Mouse (Mus musculus) erythroblast, embryonic 14.5 days (primary cell): ENCODE measurements around the gene Lyve1. TPM values are rescaled to one million over a fixed set of nuclear protein-coding genes. Genes with fewer than 3 reads are reported as not detected.
A peak's percentile ranks its signal among the peaks of the same experiment; 100 is the strongest.

ENCODE experiments used
- H3K27me3 ChIP-seq: 2 replicates; pipeline ENCODE4 v1.6.1; 2012; ENCODE audit warnings: inconsistent platforms; ENCODE audit not compliant: control insufficient read depth
- H3K36me3 ChIP-seq: 2 replicates; pipeline ENCODE4 v1.6.1; 2012; ENCODE audit warnings: mild to moderate bottlenecking, inconsistent platforms; ENCODE audit not compliant: control insufficient read depth
- H3K4me1 ChIP-seq: 2 replicates; pipeline ENCODE4 v1.6.1; 2012; ENCODE audit warnings: inconsistent platforms; ENCODE audit not compliant: control insufficient read depth
- H3K4me3 ChIP-seq: replicated peaks from 2 replicates; pipeline ENCODE3; 2012; ENCODE audit warnings: moderate library complexity, mild to moderate bottlenecking, inconsistent platforms
- H3K9me3 ChIP-seq: 2 replicates; pipeline ENCODE4 v1.6.1; 2012; ENCODE audit warnings: low read length, inconsistent platforms, mixed read lengths; ENCODE audit not compliant: control insufficient read depth
- GATA1 ChIP-seq: IDR thresholded peaks from 2 replicates; pipeline ENCODE4 v1.6.1; 2012; ENCODE audit warnings: low read length, inconsistent platforms, mixed read lengths
- TAL1 ChIP-seq: IDR thresholded peaks from 3 replicates; pipeline ENCODE4 v1.6.1; 2012; ENCODE audit warnings: low read length, inconsistent platforms, mixed read lengths
- polyA plus RNA-seq: library from polyadenylated mRNA; stranded (reverse); fragments of >175 nt; gene quantifications from 2 replicates; pipeline ENCODE4 v1.2.3, GENCODE M21; 2012

The Lyve1 gene
- polyA plus RNA-seq, 1 experiment: 0.01 TPM

DNA sequence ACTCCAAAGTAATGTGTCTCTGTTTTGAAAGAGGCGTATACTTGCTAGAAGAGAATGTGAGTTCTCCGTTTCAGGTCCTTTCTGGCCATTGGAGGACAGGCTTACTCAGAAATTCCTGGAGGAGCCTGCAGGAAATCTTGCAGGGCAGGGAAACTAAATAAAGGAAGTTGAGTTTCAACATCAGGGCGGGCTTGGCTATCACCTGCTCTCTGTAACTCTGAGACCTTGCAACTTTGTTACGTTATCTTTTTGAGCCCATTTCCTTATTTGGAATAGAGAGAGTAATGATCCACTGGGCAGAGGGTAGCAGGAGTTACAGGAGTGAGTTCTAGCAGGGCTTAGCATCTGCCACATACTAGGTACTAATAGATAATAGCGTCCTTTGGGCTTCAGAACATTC, 2.9 kb downstream of the Lyve1 start:
- H3K4me3 ChIP-seq: no peak overlapping the region
- H3K36me3 ChIP-seq: no peaks in the 10 kb centered on the region
- H3K9me3 ChIP-seq: no peaks in the 10 kb centered on the region
- TF ChIP-seq TAL1 (no peak), GATA1 (no peak)
- peaks cover 3% of the 10 kb centered on the region; the same call in 1 of the 2 replicates for H3K27me3 ChIP-seq
- peaks cover 26% of the 10 kb centered on the region for H3K4me1 ChIP-seq

DNA sequence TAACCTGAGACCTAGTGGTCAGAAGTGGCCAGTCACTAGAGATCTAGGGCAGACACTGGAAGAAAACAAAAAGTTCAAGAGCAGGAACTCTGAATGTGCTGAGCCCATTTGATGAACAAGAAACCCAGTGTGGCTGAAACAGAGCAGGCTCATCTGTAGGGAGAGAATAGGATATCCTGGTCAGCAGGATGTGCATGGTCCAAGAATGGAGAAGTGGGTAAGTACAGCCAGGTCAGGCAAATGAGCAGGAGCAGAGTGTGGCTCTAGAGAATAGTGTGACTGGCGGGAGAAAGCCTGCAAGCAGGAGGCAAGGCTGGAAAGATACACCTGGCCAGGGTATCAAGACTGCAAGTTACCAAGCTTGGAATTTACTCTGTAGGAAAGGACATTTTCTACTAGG, 7.4 kb downstream of the Lyve1 start:
- Histone ChIP-seq H3K27me3 (no peaks in the 10 kb centered on the region), H3K4me1 (peaks cover 14% of the 10 kb centered on the region), H3K36me3 (no peaks in the 10 kb centered on the region), H3K4me3 (no peak overlapping the region), H3K9me3 (no peaks in the 10 kb centered on the region)
- TF ChIP-seq GATA1: no peak
- no peak for TF ChIP-seq TAL1

DNA sequence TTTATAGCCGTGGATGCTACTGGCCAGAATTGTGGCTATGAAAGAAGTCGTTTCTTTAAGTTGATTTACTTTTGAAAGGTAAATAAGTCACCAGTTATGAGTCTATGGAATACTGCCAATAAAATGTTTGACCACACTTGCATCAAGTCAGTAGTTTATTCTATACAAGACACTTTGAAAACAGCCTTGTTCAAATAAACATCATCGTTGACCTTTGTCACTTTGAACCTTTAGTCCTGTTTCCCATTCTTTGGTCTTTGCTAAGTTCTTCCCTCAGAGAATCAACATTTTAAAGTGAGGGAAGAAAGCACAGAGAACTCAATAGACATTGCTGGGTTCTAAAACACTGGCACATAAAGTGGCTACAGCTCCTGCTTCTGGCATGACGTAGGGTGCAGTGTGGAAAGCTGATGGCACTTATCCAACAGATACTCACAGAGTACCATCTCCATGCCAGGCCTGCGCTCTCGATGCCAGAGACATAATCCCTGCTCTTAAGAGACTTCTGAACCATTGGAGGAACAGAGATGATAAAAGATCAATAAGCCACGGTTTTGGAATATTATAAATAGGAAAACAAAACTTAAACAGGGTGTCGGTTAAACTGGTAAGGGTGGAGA, 8.0 kb downstream of the Lyve1 start:
- H3K9me3 ChIP-seq: no peaks in the 10 kb centered on the region

DNA sequence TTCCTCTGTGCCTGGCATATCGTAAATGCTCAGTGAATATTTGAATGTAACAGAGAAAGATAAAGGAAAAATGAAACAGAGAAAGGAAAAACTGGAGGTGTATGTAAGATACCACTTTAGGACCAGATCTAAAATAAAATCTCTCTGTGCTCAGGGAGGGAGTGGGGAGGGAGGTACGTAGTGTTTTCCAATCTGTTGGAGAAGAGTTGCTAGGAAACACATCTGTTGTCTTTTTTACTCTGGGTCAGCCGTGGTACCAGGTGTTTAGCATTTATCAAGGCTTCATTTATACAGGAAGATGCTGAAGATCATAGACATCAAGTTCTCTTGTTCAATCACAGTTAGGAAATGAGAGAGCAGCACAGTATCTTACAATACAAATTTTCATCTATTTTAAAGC, 8.5 kb downstream of the Lyve1 start:
- Histone ChIP-seq H3K4me1 (peaks cover 7% of the 10 kb centered on the region), H3K27me3 (no peaks in the 10 kb centered on the region), H3K9me3 (no peaks in the 10 kb centered on the region), H3K36me3 (no peaks in the 10 kb centered on the region), H3K4me3 (no peak overlapping the region)
- TF ChIP-seq TAL1 (no peak), GATA1 (no peak)

More for the DNA sequence above, 8.0 kb downstream of the Lyve1 start:
- H3K4me1 ChIP-seq: peaks cover 9% of the 10 kb centered on the region
- TF ChIP-seq GATA1 (no peak), TAL1 (no peak)
- no peaks in the 10 kb centered on the region for H3K27me3 ChIP-seq
- H3K36me3 ChIP-seq: no peaks in the 10 kb centered on the region
- H3K4me3 ChIP-seq: no peak overlapping the region

DNA sequence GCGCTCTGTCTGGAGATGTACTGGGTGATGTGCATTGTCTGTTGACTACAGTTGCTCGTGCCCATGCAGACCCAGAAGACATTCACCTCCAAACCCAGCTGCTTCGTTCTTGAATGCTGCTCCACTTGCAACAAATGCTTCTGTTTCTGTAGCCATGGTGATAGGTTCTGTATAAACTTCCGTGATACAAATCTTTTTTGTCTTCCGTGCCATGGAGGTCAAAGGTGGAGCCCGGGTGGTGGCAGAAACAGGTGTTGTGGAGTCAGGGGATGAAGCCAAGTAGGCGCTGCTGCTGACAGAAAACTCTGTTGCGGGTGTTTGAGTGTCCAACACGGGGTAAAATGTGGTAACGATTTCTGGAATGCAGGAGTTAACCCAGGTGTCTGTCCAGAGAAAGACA, 9.4 kb downstream of the Lyve1 start:
- no peak for TF ChIP-seq TAL1
- no peak for TF ChIP-seq GATA1

DNA sequence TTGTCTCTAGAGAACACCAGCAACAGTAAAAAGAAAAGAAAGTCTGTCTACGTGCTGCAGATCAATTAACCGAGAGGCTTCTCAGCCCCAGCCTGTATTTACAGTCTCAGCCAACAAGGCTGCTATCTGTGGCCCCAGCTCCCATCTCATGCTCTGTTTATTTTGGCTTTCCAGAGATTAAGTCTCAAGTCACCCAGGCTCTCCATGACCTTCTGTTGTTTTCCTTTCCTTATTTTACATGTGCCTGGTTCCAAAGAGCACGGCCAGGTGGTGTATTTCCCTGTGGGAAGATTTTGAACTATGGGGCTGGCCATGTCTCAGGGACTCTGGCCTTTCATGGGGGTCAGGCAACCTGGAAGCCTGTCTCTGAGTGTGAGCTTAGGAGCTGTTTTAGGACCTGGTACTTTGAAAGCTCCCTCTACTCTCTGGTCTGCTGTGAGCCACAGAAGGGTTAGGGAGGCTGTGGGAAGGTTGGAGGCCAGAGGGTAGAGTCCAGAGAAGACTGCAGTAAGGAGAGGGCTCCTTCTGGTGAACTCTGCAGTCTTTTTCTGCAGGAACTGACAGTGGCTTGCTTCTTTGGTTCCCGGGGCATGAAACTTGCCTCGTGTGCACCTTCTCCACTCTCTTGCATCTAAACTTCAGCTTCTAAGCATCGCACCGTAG, 11.4 kb downstream of the Lyve1 start:
- no peak overlapping the region for H3K4me3 ChIP-seq

More for the DNA sequence above, 9.4 kb downstream of the Lyve1 start:
- Histone ChIP-seq H3K9me3 (no peaks in the 10 kb centered on the region), H3K36me3 (no peaks in the 10 kb centered on the region), H3K27me3 (no peaks in the 10 kb centered on the region), H3K4me1 (peaks cover 5% of the 10 kb centered on the region), H3K4me3 (no peak overlapping the region)

DNA sequence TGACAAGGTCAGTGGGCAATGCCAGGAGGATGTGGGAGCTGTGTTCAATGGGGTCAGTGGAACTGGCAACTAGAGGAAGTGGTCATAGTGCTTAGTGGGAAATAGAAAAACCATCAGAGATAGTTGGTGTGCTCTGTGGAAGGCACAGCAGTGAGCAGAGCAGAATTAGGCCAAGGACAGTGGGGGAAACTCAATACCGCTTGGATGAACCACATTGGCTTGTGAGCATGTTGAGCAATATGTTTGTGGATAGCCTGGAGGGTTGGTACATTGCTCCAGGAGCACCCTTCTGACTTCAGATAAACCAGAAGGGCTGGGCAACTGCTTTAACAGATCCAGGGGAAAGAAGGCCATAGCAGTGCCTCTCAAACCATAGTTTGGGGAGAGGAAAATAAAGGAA, 14.7 kb downstream of the Lyve1 start:
- H3K4me1 ChIP-seq: peaks cover 25% of the 10 kb centered on the region
- no peak overlapping the region for H3K4me3 ChIP-seq
- H3K27me3 ChIP-seq: no peaks in the 10 kb centered on the region
- TF ChIP-seq GATA1 (no peak), TAL1 (no peak)
- H3K9me3 ChIP-seq: peaks cover 5% of the 10 kb centered on the region
- no peaks in the 10 kb centered on the region for H3K36me3 ChIP-seq

More for the DNA sequence above, 11.4 kb downstream of the Lyve1 start:
- H3K9me3 ChIP-seq: peaks cover under 1% of the 10 kb centered on the region; the same call in 1 of the 2 replicates
- H3K27me3 ChIP-seq: no peaks in the 10 kb centered on the region
- H3K36me3 ChIP-seq: no peaks in the 10 kb centered on the region
- no peak for TF ChIP-seq GATA1
- TF ChIP-seq TAL1: no peak
- peaks cover 7% of the 10 kb centered on the region for H3K4me1 ChIP-seq

DNA sequence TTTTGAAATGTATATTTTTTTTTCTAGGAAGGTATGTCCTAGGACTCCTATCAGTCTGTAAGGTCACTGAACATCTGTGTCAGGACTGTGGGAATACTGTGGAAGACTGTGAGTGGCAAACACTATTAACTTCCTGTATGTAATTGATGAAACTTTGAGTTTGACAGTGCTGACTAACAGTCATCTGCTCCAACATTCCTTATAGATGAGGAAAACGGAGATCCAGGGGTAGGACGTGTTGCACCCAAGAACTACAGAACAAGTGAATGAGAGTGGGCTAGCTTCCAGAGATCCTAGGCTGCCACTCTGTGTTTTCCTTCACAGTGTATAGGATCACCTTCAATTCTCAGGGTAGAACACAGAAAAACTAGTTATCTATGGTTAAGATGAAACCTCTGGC, 15.7 kb downstream of the Lyve1 start:
- Histone ChIP-seq H3K36me3 (peaks cover 2% of the 10 kb centered on the region), H3K4me3 (no peak overlapping the region), H3K27me3 (no peaks in the 10 kb centered on the region), H3K9me3 (peaks cover 5% of the 10 kb centered on the region), H3K4me1 (peaks cover 33% of the 10 kb centered on the region)
- TF ChIP-seq GATA1 (no peak), TAL1 (no peak)

DNA sequence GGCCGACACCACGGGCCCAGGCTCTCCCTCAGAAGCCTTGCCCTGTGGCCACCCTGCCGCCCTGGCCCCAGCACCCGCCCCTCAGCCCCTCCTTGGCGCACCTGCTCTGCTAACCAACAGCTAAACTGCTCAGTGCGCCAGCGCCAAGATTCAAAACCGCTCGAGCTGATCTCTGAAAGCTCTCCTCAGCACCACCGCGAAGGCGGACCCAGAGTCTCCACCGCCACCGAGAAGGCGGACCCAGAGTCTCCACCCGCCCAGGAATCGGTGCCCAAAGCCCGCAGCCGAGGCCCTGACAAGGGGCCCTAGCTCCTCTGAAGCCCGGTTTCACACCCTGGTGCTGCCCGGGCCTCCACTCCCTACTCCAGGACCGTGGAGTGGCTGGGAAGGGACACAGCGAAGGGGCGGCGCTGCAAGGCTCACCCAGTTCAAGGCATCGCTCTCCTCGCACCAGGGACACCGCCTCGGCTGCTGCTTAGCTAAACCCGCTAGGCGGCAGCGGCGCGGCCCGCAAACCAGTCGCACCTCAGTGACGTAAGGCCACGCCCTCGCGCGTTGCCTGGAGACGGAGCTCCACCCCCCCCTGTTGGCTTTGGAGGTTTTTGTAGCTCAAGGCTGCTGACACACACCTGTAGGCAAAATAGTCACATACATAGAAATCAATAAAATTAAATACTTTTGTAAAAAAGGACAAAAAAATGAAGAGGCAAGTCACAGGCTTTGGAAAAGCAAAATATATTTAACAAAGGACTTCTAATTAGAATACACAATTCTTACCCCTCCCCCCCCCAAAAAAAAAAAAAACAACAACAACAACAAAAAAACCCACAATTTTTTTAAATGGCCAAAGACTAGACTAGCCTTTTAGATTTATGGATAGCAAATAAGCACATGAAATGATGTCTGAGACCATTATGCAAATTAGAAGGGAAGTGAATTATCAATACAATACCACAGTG, 18.8 kb downstream of the Lyve1 start, which contains the start of gene Rnf141:
Rnf141 (minus strand) TSS at position 542 of the 959 bp plus-strand sequence.
- TF ChIP-seq GATA1: no peak
- no peak for TF ChIP-seq TAL1
- Histone ChIP-seq H3K4me1 (peaks cover 56% of the 10 kb centered on the region), H3K4me3 (peak within 1 kb of the TSS; percentile 95), H3K9me3 (peaks cover 5% of the 10 kb centered on the region), H3K36me3 (peaks cover 25% of the 10 kb centered on the region), H3K27me3 (no peaks in the 10 kb centered on the region)
